Mouse (Mus musculus) midbrain, postnatal 0 days (tissue): ENCODE measurements around the gene Ssbp4. TPM values are rescaled to one million over a fixed set of nuclear protein-coding genes. Genes with fewer than 3 reads are reported as not detected.

Experiments used
- ATAC-seq: fragments of 200-750 bp; cut with Nextera tagmentation; 2 replicates; pipeline ENCODE4 v1.8.0; 2017; ENCODE audit warnings: moderate number of reproducible peaks, mild to moderate bottlenecking, moderate TSS enrichment, moderate library complexity; ENCODE audit not compliant: low FRiP score
- DNase-seq: peaks from one replicate; pipeline ENCODE4 v3.0.0-alpha.2; 2015; ENCODE audit warnings: low spot score
- H3K27ac ChIP-seq: fragments of 300-500 bp; sonication (generic); 2 replicates; pipeline ENCODE4 v1.5.1; 2014; ENCODE audit warnings: low read depth, mild to moderate bottlenecking, low read length, mixed read lengths
- H3K27me3 ChIP-seq: fragments of 300-500 bp; sonication (generic); 2 replicates; pipeline ENCODE4 v1.6.1; 2014; ENCODE audit warnings: low read length, control low read depth, mixed read lengths; ENCODE audit not compliant: insufficient read depth
- H3K36me3 ChIP-seq: fragments of 300-500 bp; sonication (generic); 2 replicates; pipeline ENCODE4 v1.6.1; 2014; ENCODE audit warnings: low read length, control low read depth, mixed read lengths; ENCODE audit not compliant: insufficient read depth
- H3K4me1 ChIP-seq: fragments of 300-500 bp; sonication (generic); 2 replicates; pipeline ENCODE4 v1.6.1; 2014; ENCODE audit warnings: mild to moderate bottlenecking, control low read depth, antibody characterized with exemption, low read length, mixed read lengths; ENCODE audit not compliant: insufficient read depth
- H3K4me2 ChIP-seq: fragments of 300-500 bp; sonication (generic); 2 replicates; pipeline ENCODE4 v1.6.1; 2014; ENCODE audit warnings: low read depth, mild to moderate bottlenecking, low read length, mixed read lengths; ENCODE audit not compliant: poor library complexity, severe bottlenecking
- H3K4me3 ChIP-seq: fragments of 300-500 bp; sonication (generic); 2 replicates; pipeline ENCODE4 v1.5.1; 2014; ENCODE audit warnings: low read depth, mild to moderate bottlenecking, low read length, moderate library complexity
- H3K9ac ChIP-seq: fragments of 300-500 bp; sonication (generic); replicated peaks from 2 replicates; pipeline ENCODE4 v1.6.1; 2014; ENCODE audit warnings: mild to moderate bottlenecking, low read length, moderate library complexity, mixed read lengths; ENCODE audit not compliant: poor library complexity, severe bottlenecking
- H3K9me3 ChIP-seq: fragments of 300-500 bp; sonication (generic); 2 replicates; pipeline ENCODE4 v1.6.1; 2016; ENCODE audit warnings: low read length, control low read depth
- CTCF ChIP-seq: IDR thresholded peaks from 2 replicates; pipeline ENCODE4 v1.5.1; 2016; ENCODE audit warnings: antibody characterized with exemption, mild to moderate bottlenecking
- WGBS: fragments of 180-500 bp; shearing (Covaris S2); extraction: QIAGEN DNeasy Blood & Tissue Kit; methylation state at CpG from one replicate; pipeline ENCODE4 v1.1.7; 2014; 5-methylcytosine and 5-hydroxymethylcytosine counted together
- polyA plus RNA-seq: library from polyadenylated mRNA; unstranded; fragments of >200 nt; fragmentation: Nextera tagmentation; extraction: Ambion mirVana; gene quantifications from 2 replicates; pipeline ENCODE4 v1.2.1, GENCODE M21; 2015
- total RNA-seq: library from RNA; depleted of rRNA; stranded (reverse); fragments of >200 nt; gene quantifications from 2 replicates; pipeline ENCODE4 v1.2.3, GENCODE M21; 2014; rRNA removed

The Ssbp4 gene
- total RNA-seq, result 279 and 392 TPM in 2 replicates
- 230 and 247 TPM in 2 replicates for polyA plus RNA-seq

DNA sequence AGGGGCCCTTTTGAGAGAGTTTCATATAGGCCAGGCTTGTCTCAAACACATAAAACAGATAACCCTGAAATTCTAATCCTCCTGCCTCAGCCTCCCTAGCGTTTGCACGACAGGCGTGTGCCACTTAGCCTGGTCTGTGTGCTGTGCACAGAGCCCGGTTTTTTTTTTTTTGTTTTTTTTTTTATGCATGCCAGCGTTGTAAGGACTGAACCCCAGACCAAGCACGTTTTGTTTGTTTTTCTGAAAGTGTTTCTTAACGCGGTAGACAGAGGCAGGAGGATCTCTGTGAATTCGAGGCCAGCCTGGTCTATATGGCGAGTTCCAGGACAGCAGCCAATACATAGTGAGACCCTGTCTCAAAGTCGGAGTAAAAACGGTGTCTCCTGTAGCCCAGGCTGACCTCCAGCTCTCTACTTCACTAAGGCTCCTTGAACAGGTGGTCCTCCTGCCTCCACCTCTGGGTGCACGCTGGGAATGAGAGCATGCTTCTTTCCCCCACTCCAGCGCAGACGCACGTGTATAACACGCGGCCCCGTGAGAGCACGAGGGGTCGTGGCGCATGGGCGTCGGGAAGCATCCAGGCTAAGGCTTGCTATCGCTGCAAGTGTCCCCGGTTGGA is at the start of gene Ssbp4:
TSS of gene Ssbp4 (minus strand) at position 124 of the 619 bp plus-strand sequence.
- TF ChIP-seq CTCF, result no peak
- Histone ChIP-seq H3K4me1 (peaks cover 26% of the 10 kb centered on the region), H3K9me3 (no peaks in the 10 kb centered on the region), H3K27ac (peak within 1 kb of the TSS; percentile 68), H3K4me2 (peak within 1 kb of the TSS; percentile 59), H3K4me3 (peak within 1 kb of the TSS; percentile 69), H3K9ac (peak within 1 kb of the TSS; percentile 80), H3K27me3 (no peaks in the 10 kb centered on the region), H3K36me3 (no peaks in the 10 kb centered on the region)
- ATAC-seq (peak; percentile 8), DNase-seq (no peak)
- WGBS, result 4% methylated on average over 26 of the region's 26 CpGs

DNA sequence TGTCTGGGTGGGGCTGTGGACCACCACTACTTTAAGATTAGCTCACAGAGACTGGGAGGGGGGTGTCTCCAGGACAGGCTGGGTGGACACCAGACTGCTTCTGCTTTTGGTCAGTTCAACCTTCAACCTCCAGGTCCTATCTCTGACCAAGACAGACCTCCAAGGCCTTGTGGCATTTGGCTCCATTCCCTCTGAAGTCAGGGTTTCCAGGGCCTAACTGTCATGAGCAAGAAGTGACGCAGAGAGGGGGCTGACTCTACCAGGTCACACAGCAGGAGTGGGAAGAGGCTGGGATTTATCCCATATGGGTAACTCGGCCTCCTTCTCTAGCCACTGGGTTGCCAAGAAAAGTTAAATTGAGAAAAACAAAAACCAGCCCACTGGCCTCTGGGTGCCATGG is 49.1 kb upstream of the Ssbp4 start:
- Histone ChIP-seq H3K4me3 (no peak overlapping the region), H3K27me3 (no peaks in the 10 kb centered on the region), H3K36me3 (peaks cover 12% of the 10 kb centered on the region; the same call in 1 of the 2 replicates), H3K9me3 (no peaks in the 10 kb centered on the region), H3K9ac (no peak overlapping the region), H3K4me2 (peak overlapping the region; percentile 92; the same call in 1 of the 2 replicates), H3K27ac (peak overlapping the region; percentile 18; the same call in 1 of the 2 replicates), H3K4me1 (peaks cover 4% of the 10 kb centered on the region; the same call in 1 of the 2 replicates)
- 63% methylated on average over 2 of the region's 2 CpGs for WGBS
- DNase-seq, result no peak
- ATAC-seq, result no peak
- TF ChIP-seq CTCF, result no peak

DNA sequence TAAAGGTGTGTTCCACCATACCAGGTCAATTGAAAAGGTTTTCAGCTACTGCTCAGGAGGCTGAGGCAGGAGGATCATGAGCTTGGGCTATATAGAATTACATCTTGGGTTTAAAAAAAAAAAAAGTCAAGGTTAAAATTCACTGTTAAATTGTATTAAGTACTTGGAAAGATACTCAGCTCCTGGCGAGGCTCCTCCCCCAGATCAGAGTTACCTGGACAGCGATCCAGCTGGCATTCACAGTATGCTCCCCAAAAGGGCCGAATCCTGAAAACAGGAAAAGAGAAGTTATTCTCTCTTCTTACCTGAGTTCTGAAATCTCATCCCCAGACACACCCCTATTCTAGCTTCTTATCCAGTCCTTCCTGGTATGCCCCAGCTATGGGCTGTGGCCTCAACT is 48.5 kb upstream of the Ssbp4 start:
- ATAC-seq (no peak), DNase-seq (no peak)
- no peaks in the 10 kb centered on the region for H3K9me3 ChIP-seq
- H3K36me3 ChIP-seq, result peaks cover 13% of the 10 kb centered on the region; the same call in 1 of the 2 replicates
- H3K27ac ChIP-seq, result no peak overlapping the region
- H3K4me2 ChIP-seq, result no peak overlapping the region
- H3K4me1 ChIP-seq, result peaks cover 4% of the 10 kb centered on the region; the same call in 1 of the 2 replicates
- no peak for TF ChIP-seq CTCF
- 92% methylated on average over 3 of the region's 3 CpGs for WGBS
- H3K4me3 ChIP-seq, result no peak overlapping the region
- no peaks in the 10 kb centered on the region for H3K27me3 ChIP-seq
- H3K9ac ChIP-seq, result no peak overlapping the region

DNA sequence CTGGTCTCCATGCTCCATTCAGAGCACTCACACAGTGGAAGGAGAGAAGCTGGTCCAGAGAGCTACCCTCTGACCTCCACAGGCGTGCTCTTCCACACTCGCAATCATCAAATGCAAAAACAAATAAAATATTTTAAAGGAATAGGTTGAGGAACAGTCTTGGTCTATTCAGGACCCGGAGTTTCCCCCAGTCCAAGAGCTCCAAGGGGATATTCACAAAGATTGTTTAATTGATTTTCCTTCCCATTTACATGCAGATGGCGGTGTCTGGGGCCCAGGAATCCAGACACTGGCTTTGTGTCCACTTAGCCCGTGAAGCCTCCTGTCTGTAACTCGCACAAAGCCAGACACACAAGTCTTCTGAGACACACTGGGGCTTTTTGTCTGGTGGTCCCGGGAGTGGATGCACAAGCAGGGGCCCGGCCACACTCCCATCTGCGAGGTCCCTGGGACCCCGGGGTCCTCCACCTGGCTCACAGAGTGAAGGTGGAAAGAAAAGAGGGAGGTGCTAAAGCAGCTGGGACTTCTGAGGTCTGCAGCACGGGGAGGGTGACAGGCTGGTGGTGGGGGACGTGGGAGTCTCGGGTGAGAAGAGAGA is 47.6 kb upstream of the Ssbp4 start:
- H3K4me2 ChIP-seq, result no peak overlapping the region
- H3K27ac ChIP-seq, result peak overlapping the region; percentile 39; the same call in 1 of the 2 replicates
- peak; percentile 62 for DNase-seq
- H3K36me3 ChIP-seq, result peaks cover 18% of the 10 kb centered on the region; the same call in 1 of the 2 replicates
- H3K4me3 ChIP-seq, result no peak overlapping the region
- H3K9me3 ChIP-seq, result no peaks in the 10 kb centered on the region
- no peak overlapping the region for H3K9ac ChIP-seq
- no peak for TF ChIP-seq CTCF
- no peak for ATAC-seq
- WGBS, result 23% methylated on average over 13 of the region's 13 CpGs
- no peaks in the 10 kb centered on the region for H3K27me3 ChIP-seq
- peaks cover 4% of the 10 kb centered on the region; the same call in 1 of the 2 replicates for H3K4me1 ChIP-seq

DNA sequence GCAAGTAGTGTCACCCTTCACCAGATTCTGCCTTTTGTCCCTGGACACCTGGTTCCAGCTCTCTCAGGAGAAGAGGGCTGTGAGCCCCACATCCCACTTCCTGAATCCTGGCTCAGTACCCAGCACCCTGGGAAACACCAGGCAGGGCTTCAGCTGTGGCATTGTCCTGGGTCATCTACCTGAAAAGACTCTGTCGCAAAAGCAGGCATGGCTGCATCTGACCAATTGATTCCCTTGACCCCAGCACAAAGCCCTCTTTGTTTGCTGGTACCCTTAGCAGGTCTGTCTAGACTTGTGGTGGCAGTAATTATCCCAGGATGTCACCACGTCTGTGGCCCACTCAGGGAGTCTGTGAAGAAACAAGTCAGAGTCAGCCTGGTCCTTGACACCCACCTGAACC is 46.8 kb upstream of the Ssbp4 start:
- Histone ChIP-seq H3K4me3 (no peak overlapping the region), H3K4me2 (no peak overlapping the region)

DNA sequence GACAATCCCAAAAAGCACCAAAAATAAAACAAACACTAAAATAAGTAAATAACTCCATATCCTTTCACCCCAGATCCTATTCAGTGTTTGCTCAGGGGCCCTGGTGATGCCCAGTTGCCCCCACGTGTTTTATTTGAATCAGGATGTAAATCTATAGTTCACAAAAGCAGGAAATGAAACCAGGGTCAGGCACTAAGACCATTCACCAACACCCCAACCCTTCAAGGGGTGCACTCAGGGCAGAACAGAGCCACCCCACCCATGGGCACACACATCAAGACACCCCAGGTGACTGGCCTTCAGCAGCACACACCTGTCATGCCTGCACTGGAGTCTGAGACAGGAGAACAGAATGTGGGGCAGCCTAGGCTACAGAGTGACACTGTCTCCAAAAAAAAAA is 45.4 kb upstream of the Ssbp4 start:
- Histone ChIP-seq H3K36me3 (peaks cover 33% of the 10 kb centered on the region), H3K4me3 (no peak overlapping the region), H3K4me1 (peaks cover 4% of the 10 kb centered on the region; the same call in 1 of the 2 replicates), H3K4me2 (no peak overlapping the region), H3K27me3 (no peaks in the 10 kb centered on the region), H3K9me3 (no peaks in the 10 kb centered on the region), H3K27ac (no peak overlapping the region), H3K9ac (no peak overlapping the region)
- 75% methylated on average over 1 of the region's 1 CpGs for WGBS
- TF ChIP-seq CTCF, result no peak
- ATAC-seq (no peak), DNase-seq (no peak)

More for the DNA sequence above, 46.8 kb upstream of the Ssbp4 start:
- peaks cover 4% of the 10 kb centered on the region; the same call in 1 of the 2 replicates for H3K4me1 ChIP-seq
- peaks cover 26% of the 10 kb centered on the region for H3K36me3 ChIP-seq
- no peak for TF ChIP-seq CTCF
- no peaks in the 10 kb centered on the region for H3K27me3 ChIP-seq
- H3K9me3 ChIP-seq, result no peaks in the 10 kb centered on the region
- WGBS, result 31% methylated on average over 2 of the region's 2 CpGs
- ATAC-seq, result no peak
- no peak overlapping the region for H3K9ac ChIP-seq
- no peak for DNase-seq
- 0 out of 2 replicates have a peak overlapping the region, but pooled peaks have one; percentile 39 for H3K27ac ChIP-seq
